Mouse (Mus musculus) gastrocnemius, adult 8-10 months (tissue): ENCODE measurements around the gene Gm42688. TPM values are rescaled to one million over a fixed set of nuclear protein-coding genes. Genes with fewer than 3 reads are reported as not detected.
A peak's percentile ranks its signal among the peaks of the same experiment; 100 is the strongest.

Experiments used
- DNase-seq, 2 experiments: peaks; one replicate each; pipeline ENCODE4 v3.0.0; 2022; ENCODE audit warnings: low spot score in 2 of 2
- total RNA-seq, 4 experiments: library from RNA; stranded (reverse); gene quantifications; 2 replicates each; pipeline ENCODE4 v1.2.4; 2022

The Gm42688 gene
- total RNA-seq, 4 experiments from 2014 or later = 0.60 to 0.99 (median 0.82) TPM

DNA sequence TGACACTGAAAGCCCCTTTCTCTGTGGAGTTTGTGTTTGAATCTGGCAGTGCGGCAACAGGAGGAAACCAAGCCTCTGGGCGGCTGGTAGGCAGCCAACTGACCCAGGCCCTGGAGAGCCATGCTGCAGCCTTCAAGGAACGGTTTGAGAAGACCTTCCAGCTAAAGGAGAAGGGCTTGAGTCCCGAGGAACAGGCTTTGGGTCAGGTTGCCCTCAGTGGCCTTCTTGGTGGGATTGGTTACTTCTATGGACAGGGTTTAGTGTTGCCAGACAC, 15.7 kb downstream of the Gm42688 start:
- DNase-seq = no peak

DNA sequence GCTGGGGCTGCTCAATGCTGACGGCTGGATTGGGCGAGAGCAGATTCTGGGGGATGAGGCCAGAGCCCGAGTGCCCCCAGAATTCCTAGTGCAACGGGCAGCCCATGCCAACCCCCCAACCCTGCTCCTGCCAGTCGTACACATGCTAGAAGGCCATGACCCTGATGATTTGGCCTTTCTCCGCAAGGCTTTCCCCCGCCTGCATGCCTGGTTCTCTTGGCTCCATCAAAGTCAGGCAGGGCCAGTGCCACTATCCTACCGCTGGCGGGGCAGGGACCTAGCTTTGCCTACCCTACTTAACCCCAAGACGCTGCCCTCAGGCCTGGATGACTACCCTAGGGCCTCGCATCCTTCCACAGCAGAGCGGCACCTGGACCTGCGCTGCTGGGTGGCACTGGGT, 16.2 kb downstream of the Gm42688 start:
- no peak for DNase-seq

- no peak for DNase-seq
Observed at GRCm38 (mm10) chr6:83118369-83118768, 17.0 kb downstream of the Gm42688 start.

DNA sequence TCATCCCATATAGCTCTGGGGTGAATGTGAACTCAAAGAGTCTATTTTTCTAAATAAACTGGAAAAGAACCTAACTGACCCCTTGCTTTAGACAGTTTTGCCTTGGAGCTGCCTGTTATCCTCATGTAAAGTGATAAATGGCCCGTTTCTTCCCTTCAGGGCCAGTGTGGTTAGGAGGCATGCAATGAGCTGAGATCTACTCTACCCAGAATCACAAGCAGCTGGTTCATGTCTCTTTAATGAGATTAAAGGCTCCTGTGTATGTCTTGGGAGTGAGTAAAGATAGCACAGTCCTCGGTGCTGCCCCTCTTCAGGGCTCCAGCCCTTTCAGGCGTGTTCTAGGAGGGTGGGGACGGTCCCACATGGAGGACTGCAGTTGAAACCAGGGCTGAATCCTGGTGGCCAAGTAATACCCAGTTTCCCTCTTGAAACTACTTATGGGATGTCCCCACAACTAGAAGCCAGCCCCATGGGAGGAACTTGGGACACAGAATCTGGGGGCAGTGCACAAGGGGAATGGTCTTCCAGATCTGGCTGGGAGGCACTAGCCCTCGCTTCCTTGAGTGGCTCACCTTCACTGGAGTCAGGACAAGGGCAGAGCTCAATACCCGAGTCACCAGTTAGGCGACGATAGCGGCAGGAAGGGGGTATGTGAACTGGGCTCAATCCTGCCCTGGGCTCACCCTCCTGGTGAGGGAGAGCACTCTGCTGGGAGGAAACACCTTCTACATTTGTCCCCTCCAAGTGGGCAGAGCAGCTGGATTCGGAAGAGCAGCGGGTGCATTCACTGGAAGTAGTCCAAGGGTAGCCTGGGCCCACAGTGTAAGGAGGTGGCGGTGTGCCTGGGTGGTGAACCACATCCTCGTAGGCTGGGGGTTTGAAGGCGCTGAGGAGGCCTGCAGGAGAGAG, 17.7 kb downstream of the Gm42688 start:
- no peak for DNase-seq

- DNase-seq = no peak
Observed at GRCm38 (mm10) chr6:83119734-83120051, 18.3 kb downstream of the Gm42688 start.

DNA sequence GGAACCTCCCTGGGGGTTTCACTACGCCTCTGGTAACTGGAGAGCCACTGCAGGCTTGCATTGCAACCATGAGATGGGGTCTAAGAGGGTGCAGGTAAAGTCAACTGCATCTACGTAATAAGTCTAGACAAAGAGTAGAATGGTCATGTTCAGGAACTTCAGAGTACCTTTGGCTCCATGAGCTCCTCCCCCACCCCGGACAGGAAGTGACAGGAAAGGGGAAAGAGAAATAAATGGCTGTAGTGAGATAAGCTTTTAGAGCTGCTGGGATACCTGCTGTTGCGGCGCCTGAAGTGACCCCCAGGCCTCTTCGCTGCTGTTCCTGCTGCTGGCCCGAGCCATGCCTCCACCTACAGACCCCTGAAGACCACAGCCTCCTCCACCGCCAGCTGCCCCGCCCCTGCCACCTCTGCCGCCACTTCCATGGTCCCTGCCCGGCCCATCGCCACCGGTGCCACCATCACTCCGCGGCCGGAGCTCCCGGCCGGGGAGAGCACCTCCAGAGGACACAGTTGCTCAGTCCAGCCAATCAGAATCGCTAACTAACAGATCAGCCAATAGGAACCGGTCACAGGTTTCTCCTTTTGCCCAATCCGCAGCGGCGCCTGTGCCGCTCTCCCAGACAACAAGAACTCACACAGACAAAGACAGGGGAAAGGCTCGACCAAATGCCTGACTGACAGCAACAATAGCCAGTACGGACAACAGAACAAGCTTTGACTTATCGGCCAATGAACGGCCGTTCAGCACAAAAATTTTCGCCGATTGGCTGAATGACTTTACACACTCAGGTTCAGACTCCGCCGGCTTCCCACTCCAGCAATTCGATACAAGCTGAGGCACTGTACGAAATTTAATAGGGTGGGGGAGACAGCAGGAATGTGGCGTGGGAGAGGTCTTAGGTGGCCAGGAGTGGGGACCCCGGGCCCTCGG, 19.8 kb downstream of the Gm42688 start, which contains the start of gene Wbp1:
Gene Wbp1 (minus strand): TSS at position 630 of the 933 bp plus-strand sequence.
- peak; percentile 86 to 94 for DNase-seq

- DNase-seq = no peak
Observed at GRCm38 (mm10) chr6:83121863-83122710, 20.7 kb downstream of the Gm42688 start.

- DNase-seq = no peak
Observed at GRCm38 (mm10) chr6:83122961-83123360, 21.5 kb downstream of the Gm42688 start.

GRCm38 (mm10) chr6:83124851-83125312, 23.5 kb downstream of the Gm42688 start:
- DNase-seq = peak; percentile 85 to 88

GRCm38 (mm10) chr6:83125331-83125730, 23.9 kb downstream of the Gm42688 start, which contains the start of gene Ino80b:
Gene Ino80b (minus strand): TSS chr6:83125431.
- no peak for DNase-seq

- DNase-seq = no peak
Observed at GRCm38 (mm10) chr6:83127419-83127818, 26.0 kb downstream of the Gm42688 start.

GRCm38 (mm10) chr6:83131469-83132034, 30.1 kb downstream of the Gm42688 start:
- DNase-seq = no peak

DNA sequence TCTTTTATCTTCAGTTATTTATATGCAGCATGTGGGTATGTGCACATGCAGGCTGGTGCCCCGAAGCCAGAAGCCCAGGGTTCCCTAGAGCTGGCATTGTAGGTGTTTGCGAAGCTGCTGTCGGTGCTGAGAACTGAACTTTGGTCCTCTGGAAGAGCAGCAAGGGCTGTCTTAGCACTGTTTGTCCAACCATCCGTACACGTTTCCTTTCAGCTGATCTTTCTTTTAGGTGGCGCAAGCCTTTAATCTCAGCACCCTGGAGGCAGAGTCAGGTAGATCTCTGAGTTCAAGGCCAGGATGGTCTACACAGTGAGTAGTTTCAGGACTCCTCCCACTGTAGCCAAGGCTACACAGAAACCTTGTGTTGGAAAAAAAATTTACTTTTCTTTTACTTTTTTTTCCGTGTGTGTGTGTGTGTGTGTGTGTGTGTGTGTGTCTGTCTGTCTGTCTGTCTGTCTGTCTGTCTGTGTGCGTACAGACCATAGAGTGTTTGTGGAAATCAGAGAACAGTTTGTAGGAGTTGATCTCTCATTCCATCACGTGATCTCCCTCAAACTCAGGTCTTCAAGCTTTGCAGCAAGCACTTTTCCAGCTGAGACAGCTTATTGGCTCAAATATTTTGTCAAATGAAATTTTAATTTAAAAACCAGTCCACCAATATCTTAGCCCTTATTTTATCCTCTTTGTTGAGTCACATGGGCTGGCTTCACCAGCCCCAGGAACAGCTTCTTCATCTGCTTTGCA, 30.9 kb downstream of the Gm42688 start:
- no peak for DNase-seq

- no peak for DNase-seq
Observed at GRCm38 (mm10) chr6:83134226-83134625, 32.8 kb downstream of the Gm42688 start.

- DNase-seq = no peak
Observed at GRCm38 (mm10) chr6:83134951-83135513, 33.6 kb downstream of the Gm42688 start, which contains the start of gene Rtkn. Gene Rtkn (plus strand): TSS chr6:83135463.

DNA sequence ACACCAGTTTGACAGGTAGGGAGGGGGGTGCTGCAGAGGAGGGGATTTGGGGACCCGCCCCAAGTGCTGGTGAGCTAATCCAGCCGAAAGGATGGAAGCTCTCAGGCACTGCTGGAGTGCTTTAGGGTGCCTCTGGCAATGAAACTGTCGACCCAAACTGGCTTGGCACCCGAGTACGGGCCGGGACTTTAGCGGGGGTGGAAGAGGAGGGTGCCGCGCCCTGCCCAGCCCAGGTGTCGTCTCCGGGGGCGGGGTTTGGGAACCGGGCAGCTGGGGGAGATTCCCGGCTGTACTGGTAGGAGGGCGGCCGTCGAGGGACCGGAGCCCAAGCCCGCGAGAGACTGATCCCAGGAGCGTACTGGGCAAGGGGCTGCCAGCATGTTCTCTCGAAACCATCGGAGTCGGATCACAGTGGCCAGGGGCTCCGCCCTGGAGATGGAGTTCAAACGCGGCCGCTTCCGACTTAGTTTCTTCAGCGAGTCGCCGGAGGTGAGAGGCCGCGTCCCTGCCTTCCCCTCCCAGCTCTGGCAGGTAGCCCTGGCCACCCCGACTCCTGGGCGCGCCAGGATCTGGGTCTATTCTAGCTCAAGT, 34.2 kb downstream of the Gm42688 start:
- peak; percentile 30 to 51 for DNase-seq

GRCm38 (mm10) chr6:83136291-83136880, 35.0 kb downstream of the Gm42688 start:
- DNase-seq = no peak

DNA sequence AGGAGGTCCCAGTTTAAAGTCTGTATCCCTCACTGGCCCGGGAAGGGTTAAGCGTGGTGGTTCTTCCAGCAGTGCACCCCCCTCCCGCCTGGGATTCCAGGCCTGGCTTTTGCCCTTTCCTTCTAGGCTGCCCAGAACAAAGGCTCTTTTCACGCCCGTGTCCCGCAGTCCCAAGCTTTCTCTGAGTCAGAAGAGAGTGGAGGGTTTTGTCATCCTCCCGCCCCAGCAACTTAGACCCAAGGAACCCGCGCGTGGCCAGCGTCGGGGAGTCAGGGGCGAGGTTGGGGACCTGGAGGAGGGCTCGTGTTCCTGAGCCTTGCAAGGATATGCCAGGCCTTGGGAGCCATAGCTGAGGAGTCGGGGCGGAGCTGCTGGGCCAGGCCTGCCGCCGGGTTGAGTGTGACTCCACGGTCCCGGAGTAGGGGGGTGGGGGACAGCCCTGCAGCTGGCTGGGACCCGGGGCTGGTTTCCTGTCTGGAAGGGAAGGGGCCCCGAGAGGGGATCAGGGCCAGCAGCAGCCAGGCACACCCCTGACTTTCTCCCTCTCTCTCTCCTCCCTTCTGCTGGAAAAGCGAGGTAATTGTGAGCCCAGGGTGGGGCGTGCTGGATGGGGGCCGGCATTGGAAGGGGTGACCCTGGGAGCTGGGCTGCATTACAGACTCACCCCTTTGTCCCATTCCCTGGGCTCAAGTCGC, 35.6 kb downstream of the Gm42688 start:
- peak; percentile 59 to 74 for DNase-seq
